Mouse (Mus musculus) olfactory bulb, adult 2 months (tissue): ENCODE measurements around the gene Rgn. TPM values are rescaled to one million over a fixed set of nuclear protein-coding genes. Genes with fewer than 3 reads are reported as not detected.

ENCODE experiments used
- H3K27ac ChIP-seq: fragments of 200-500 bp; 2 replicates; pipeline ENCODE4 v1.5.1; 2012; ENCODE audit warnings: low read depth, low read length; ENCODE audit not compliant: insufficient read depth
- H3K4me1 ChIP-seq: fragments of 200-500 bp; 2 replicates; pipeline ENCODE4 v1.6.1; 2012; ENCODE audit warnings: low read length; ENCODE audit not compliant: control insufficient read depth, insufficient read depth
- H3K4me3 ChIP-seq: fragments of 200-500 bp; 2 replicates; pipeline ENCODE4 v1.5.1; 2012; ENCODE audit warnings: mild to moderate bottlenecking, low read depth, low read length, moderate library complexity; ENCODE audit not compliant: insufficient read depth
- CTCF ChIP-seq: fragments of 200-500 bp; IDR thresholded peaks from 2 replicates; pipeline ENCODE4 v1.5.1; 2012; ENCODE audit warnings: low read depth, mild to moderate bottlenecking, low read length, moderate library complexity; ENCODE audit not compliant: insufficient read depth
- POLR2A ChIP-seq: fragments of 200-500 bp; IDR thresholded peaks from 2 replicates; pipeline ENCODE4 v1.6.1; 2012; ENCODE audit warnings: mild to moderate bottlenecking, low read depth, low read length, moderate library complexity; ENCODE audit not compliant: insufficient read depth
- WGBS: fragments of 180-500 bp; shearing (Covaris S2); methylation state at CpG from one replicate; pipeline ENCODE4 v1.1.7; 2018; 5-methylcytosine and 5-hydroxymethylcytosine counted together
- polyA plus RNA-seq: library from polyadenylated mRNA; stranded (reverse); fragments of >200 nt; gene quantifications from 2 replicates; pipeline ENCODE4 v1.2.4, GENCODE M21; 2012; ENCODE audit warnings: low replicate concordance; ENCODE audit not compliant: missing spikeins, insufficient read depth, insufficient read length

Rgn gene
- not detected in 2 replicates for polyA plus RNA-seq

GRCm38 (mm10) chrX:20549532-20549931 lies at the start of gene Rgn:
Rgn (plus strand) TSS chrX:20549787.
- no peak for TF ChIP-seq CTCF
- no peak for TF ChIP-seq POLR2A
- H3K4me3 ChIP-seq, result no peak within 1 kb of the TSS
- WGBS, result 72% methylated on average over 3 of the region's 3 CpGs

GRCm38 (mm10) chrX:20520290-20520939 lies 29.2 kb upstream of the Rgn start:
- Histone ChIP-seq H3K4me3 (no peak overlapping the region), H3K4me1 (no peaks in the 10 kb centered on the region), H3K27ac (no peak overlapping the region)
- 91% methylated on average over 7 of the region's 7 CpGs for WGBS
- TF ChIP-seq POLR2A (no peak), CTCF (no peak)

More at GRCm38 (mm10) chrX:20549532-20549931, at the start of gene Rgn:
- H3K27ac ChIP-seq, result no peak within 1 kb of the TSS
- H3K4me1 ChIP-seq, result 0 out of 2 replicates have a peak, but pooled peaks cover 3% of the 10 kb centered on the region

DNA sequence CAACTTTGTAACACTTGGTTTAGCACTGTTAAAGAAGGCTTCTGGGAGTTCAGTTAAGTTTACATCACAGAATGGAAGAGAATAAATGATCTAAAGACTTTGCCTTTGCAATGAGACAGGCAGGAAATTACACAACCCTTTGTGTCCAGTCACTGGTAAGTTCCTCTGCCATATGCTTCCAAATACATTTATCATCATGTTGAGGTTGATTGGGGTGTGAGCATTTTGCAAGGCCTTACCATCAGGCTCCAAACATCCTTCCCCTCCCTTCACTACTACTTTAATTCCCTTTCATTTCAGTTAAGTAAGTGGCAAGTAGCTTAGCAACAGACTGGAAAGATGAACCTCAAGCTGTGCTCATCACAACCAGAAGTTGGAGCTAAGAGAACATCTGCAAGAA lies 28.0 kb upstream of the Rgn start:
- no peak for TF ChIP-seq POLR2A
- no peak for TF ChIP-seq CTCF
- Histone ChIP-seq H3K4me3 (no peak overlapping the region), H3K4me1 (no peaks in the 10 kb centered on the region), H3K27ac (no peak overlapping the region)

- no peak for TF ChIP-seq POLR2A
- H3K4me3 ChIP-seq, result no peak overlapping the region
- H3K4me1 ChIP-seq, result no peaks in the 10 kb centered on the region
- no peak overlapping the region for H3K27ac ChIP-seq
- WGBS, result 29% methylated on average over 1 of the region's 1 CpGs
Measured at GRCm38 (mm10) chrX:20532621-20533020, 17.0 kb upstream of the Rgn start.

GRCm38 (mm10) chrX:20543867-20544266 lies 5.7 kb upstream of the Rgn start:
- 91% methylated on average over 3 of the region's 3 CpGs for WGBS
- H3K27ac ChIP-seq, result no peak overlapping the region

DNA sequence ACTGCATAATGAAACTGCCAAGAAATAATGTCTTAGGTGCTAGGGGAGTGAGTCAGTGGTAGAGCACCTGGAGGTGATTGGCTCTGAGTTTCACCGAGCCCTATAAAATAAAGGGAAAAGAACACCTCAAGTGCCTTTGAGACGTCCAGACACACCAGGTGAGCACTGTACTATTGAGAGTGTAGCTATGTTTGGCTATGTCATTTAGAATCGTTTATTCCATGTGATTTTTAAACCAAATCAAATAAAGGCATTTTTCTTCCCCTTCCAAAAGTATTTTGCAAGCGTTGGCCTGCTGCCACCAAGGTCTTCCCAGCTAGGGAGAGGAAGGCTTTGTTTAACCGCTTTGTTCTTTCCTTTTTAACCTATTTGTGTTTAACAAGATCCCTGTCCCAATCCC lies 2.0 kb upstream of the Rgn start:
- TF ChIP-seq CTCF, result no peak
- TF ChIP-seq POLR2A, result no peak
- no peak overlapping the region for H3K4me3 ChIP-seq
- H3K4me1 ChIP-seq, result 0 out of 2 replicates have a peak, but pooled peaks cover 3% of the 10 kb centered on the region
- WGBS, result 54% methylated on average over 5 of the region's 5 CpGs
- no peak overlapping the region for H3K27ac ChIP-seq

More at GRCm38 (mm10) chrX:20543867-20544266, 5.7 kb upstream of the Rgn start:
- Histone ChIP-seq H3K4me3 (no peak overlapping the region), H3K4me1 (0 out of 2 replicates have a peak, but pooled peaks cover 3% of the 10 kb centered on the region)
- TF ChIP-seq CTCF (no peak), POLR2A (no peak)

GRCm38 (mm10) chrX:20548011-20548879 lies 1.3 kb upstream of the Rgn start:
- H3K27ac ChIP-seq, result no peak overlapping the region
- 0 out of 2 replicates have a peak, but pooled peaks cover 3% of the 10 kb centered on the region for H3K4me1 ChIP-seq
- H3K4me3 ChIP-seq, result peak overlapping the region; percentile 30
- TF ChIP-seq POLR2A (no peak), CTCF (no peak)
- 21% methylated on average over 24 of the region's 24 CpGs for whole genome bisulfite sequencing

GRCm38 (mm10) chrX:20548880-20549440 lies 627 bp upstream of the Rgn start:
- Histone ChIP-seq H3K27ac (no peak overlapping the region), H3K4me1 (0 out of 2 replicates have a peak, but pooled peaks cover 3% of the 10 kb centered on the region), H3K4me3 (no peak overlapping the region)
- no peak for TF ChIP-seq CTCF
- TF ChIP-seq POLR2A, result no peak
- 46% methylated on average over 1 of the region's 1 CpGs for WGBS

DNA sequence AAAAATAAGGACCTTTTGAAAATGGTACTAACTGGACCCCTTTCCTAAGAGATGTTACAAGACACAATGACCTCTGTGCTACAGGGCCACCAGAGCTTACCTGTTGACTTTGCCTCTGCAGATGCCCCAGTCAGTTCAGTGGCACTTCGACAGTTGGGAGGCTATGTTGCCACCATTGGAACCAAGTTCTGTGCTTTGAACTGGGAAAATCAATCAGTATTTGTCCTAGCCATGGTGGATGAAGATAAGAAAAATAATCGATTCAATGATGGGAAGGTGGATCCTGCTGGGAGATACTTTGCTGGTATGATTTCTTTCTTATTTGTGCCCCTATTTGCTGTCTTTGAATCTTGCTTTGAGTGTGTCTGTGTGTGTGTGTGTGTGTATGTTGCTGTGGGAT lies 2.6 kb downstream of the Rgn start:
- Histone ChIP-seq H3K4me3 (no peak overlapping the region), H3K4me1 (0 out of 2 replicates have a peak, but pooled peaks cover 3% of the 10 kb centered on the region), H3K27ac (no peak overlapping the region)
- TF ChIP-seq POLR2A (no peak), CTCF (no peak)
- 84% methylated on average over 2 of the region's 2 CpGs for WGBS
